Mouse (Mus musculus) T-cell, adult 2 months (primary cell): Measurements from ENCODE around the gene Inf2.

Experiments
- DNase-seq: peaks from one replicate; pipeline ENCODE4 v3.0.0; 2022; ENCODE audit warnings: low spot score

Inf2 gene

DNA sequence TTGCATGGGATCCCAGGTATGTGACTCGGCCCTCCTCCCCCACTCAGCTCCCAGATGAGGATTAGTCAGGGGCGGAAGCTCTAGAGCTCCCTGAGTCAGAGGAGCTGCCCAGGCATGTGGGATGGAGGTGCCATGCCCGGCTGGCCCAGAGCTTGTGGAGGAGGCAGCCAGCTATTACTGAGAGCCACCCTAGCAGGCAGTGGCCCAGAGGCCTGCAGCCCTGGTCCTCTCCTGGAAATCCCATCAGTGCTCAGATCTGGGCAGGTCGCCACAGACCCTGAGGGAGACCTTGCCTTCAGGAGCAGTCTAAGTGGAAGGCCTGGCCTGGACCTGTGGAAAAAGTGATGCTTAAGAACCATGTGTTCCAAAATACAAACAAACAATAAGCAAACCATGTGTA, 7.0 kb downstream of the Inf2 start:
- no peak for DNase-seq

DNA sequence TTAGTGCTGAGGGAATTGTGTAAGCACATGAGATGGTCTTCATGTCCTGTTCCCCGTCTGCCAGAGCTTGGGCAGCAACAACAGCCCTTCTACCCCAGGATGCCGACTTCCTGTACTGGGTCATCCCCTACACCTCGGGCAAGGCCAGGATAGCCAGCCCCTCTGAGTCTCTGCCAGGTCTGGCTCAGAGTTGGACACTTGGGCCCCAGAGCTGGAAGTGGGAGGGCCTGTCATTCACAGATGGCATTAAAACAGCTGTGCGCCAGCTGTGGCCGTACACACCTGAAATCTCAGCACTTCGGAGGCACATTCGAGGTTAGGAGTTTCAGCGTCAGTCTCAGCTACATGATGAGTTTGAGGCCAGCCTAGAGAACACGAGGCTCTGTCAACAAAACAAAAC, 7.9 kb downstream of the Inf2 start:
- no peak for DNase-seq

DNA sequence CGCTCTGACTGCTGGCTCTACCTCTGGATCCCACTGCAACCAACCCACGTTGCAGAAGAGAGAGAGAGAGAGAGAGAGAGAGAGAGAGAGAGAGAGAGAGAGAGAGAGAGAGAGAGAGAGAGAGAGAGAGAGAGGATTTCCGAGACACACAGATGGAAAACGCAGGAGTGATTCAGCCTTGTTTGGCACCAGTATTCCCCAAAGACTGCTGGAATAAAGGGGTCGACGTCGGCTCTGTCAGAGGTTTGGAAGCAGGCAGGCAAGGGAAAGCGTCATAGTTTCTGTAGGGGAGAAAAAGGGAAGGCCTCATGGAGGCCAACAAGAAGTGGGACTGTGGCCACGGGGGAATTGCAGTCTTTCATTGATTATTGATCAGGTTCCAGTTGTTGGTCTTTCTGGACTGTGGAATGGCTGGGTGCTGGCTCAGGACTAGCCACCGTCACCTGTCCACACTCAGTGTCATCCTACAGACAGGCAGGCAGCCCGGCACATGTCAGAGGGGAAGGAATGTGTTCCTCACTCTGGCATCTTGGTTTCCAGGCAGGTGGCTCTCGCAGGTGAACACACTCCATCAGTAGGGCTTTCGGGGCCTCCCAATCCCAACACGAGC, 8.4 kb downstream of the Inf2 start:
- no peak for DNase-seq

DNA sequence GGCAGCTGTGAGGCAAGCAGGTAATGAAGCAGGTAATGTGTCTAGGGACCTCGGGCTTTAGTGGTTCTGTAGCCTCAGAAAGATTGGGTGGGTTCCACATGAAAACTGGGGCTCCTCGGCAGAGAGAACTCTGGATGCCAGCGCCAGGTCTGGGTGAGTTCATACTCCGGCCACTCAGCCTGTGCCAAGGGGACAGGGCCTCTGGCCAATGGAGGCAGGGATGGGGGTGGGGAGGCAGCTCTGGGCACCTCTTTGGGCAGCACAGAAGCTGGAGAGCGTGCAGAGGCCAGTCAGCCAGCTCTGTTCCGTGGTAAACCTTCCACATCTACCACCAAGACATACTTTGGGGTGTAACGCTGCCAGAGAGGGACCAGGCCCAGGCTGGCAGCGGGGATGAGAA, 9.0 kb downstream of the Inf2 start:
- no peak for DNase-seq

DNA sequence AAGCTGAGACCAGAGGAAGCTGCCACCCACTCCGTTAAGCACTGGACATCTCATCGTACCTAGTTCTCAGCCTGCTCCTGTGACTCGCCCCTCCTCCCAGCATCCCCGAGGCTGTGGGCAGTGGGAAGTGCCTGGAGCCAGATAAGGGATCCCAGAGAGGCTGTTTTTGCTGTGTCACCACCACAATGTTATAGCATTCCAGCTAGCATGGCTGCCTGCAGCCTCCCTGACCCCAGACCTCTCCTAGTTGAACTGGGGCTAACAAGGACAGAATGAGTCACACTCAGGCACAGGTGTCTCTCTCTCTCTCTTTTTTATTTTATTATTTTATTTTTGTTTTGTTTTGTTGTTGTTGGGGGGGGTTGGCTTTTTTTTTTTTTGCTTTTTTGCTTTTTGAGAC, 10.6 kb downstream of the Inf2 start:
- no peak for DNase-seq

DNA sequence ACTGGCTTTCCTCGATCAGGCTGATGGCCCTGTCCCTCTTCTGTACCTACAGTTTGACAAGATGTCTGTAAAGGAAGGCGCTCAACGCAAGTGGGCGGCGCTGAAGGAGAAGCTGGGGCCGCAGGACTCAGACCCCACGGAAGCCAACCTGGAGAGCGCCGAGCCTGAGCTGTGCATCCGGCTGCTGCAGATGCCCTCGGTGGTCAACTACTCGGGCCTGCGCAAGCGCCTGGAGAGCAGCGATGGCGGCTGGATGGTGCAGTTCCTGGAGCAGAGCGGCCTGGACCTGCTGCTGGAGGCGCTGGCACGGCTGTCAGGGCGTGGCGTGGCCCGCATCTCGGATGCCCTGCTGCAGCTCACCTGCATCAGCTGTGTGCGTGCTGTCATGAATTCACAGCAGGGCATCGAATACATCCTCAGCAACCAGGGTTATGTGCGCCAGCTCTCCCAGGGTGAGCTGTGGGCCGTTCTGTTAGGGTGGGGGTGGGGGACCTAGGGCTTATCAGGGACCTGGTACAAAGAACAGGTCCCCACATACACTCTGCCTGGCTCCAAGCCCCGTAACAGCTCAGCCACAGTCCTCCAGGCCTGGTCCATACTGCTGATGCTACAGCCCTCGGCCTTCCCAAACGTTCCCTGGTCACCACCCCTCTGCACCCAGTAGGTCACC, 11.5 kb downstream of the Inf2 start:
- no peak for DNase-seq

DNA sequence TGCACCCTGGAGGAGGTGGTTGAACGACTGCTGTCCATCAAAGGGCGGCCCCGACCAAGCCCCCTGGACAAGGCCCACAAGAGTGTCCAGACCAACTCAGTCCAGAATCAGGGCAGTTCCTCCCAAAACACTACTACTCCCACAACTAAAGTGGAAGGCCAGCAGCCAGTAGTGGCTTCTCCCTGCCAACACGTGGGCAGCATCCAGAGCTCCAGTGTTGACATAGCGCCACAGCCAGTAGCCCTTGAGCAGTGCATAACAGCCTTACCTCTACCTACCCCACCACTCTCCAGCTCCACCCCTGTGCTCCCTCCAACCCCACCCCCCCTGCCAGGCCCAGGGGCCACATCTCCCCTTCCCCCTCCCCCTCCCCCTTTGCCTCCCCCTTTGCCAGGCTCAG, 15.4 kb downstream of the Inf2 start:
- DNase-seq, result no peak

DNA sequence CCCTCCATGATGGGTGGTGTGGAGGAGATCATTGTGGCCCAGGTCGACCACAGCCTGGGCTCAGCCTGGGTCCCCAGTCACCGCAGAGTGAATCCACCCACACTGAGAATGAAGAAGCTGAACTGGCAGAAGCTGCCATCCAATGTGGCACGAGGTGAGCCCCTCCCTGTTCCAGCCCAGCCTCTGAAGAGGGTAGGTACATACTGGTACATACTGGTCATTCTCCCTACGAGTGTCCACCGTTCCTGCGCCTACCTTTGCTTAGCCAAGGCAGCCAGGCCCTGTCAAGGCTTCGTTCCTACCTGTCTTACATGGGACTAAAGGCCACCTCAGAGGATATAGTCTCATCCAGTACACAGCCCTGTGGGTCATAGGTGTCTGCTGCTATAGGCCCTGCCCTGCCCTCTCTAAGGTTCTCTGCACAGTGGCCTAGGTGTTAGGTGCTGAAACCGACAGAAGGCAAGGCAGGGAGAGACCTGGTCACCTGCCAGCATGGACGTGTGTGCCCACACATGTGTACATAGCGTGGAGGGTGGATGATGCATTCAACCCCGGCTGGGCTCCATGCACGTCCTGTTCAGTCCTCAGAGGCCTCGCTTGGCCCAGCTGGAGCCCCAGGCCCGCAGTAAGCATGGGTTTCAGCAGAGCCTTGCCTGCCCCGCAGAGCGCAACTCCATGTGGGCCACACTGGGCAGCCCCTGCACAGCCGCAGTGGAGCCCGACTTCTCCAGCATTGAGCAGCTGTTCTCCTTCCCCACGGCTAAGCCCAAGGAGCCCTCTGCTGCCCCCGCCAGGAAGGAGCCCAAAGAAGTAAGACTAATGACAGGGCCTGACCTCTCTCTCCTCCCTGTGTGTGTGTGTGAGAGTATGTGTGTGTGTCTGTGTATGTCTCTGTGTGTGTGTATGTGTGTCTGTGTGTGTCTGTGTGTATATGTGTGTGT, 16.4 kb downstream of the Inf2 start:
- no peak for DNase-seq

DNA sequence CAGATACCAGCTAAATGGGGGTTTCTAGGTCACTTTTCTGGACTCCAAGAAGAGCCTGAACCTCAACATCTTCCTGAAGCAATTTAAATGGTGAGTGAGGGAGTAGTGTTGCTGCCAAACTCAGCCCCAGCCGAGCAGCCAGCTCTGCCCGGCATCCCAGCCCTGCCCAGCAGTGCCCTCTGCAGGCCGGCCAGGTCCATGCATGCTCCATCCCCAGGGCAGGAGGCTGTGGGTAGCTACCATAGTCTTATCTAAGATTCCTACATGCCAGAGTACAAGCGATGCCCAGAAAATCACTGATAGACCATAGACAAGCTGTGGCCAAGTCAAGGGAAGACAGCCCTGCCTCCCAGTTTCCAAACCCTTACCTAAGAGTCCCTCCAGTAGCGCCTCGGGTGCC, 17.2 kb downstream of the Inf2 start:
- DNase-seq, result peak; percentile 73

DNA sequence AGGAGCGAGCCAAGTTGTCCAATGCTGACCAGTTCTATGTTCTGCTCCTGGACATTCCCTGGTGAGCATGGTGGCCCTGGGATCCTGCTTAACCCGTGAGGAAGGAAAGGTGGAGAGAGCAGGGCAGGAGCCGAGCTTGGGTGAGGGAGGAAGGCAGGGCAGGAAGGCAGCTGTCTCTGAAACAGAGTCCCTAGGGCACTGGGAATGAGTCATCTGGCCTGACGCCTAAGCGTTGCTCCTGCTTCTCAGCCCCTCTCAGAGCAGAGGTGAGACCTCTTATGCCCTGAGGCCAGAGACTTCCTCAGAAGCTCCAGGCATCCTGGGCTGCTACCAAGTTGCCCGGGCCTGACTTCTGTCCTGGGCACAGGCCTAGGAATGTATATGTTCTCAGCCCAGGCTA, 18.4 kb downstream of the Inf2 start:
- DNase-seq, result no peak

DNA sequence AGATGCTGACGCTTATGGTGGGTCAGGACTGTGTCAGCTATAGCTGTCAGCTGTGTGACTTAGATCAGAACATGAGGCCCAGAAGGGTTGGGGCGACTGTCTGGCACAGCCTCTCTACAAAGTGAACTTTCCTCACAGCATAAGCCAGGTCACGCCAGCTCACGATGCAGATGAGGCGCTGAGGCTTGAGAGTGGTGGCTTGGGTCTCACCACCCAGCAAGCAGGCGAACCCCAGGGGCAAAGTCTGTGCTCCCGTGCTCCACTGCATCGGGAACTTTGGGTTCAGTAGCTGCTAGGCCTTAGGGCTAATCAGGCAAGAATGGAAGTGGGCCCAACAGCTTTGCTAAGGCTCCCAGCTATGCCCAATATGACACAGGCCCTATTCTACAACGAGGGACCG, 20.4 kb downstream of the Inf2 start:
- DNase-seq, result no peak

DNA sequence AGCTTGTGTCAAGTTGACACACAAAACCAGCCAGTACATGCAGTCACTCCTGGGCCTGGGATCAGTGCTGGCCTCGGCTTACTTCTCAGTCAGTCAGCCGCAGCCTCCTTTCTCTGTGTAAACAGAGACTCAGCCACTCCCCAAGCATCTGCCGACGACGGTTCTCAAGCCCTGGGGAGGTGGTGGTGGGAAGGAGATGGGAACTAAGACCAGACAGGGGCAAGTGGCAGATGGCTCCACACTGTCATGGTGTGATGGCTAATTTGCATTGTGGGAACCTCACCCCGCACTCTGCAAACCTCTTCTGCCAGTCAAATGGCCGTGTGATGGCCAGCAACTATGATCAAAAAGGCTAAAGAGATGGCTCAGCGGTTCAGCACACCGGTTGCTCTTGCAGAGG, 28.1 kb downstream of the Inf2 start:
- DNase-seq, result no peak

DNA sequence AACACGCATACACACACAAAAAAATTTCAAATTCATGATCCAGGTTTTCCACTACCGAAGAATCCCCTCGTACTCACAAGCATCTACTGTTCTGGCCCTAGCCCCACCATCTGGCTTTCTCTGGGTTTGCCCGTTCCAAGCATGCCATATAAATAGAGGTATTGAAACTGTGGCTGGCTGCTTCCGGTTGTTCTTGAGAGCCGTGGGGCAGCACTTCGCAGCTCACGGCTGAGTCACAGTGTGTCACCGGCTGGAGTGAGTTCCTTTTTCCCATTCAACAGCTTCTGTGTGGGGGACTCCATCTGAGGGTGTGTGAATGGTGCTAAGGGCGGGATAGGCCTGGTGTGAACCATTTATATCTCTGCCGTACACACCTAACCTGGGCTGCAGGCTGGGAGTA, 28.6 kb downstream of the Inf2 start:
- DNase-seq, result no peak

DNA sequence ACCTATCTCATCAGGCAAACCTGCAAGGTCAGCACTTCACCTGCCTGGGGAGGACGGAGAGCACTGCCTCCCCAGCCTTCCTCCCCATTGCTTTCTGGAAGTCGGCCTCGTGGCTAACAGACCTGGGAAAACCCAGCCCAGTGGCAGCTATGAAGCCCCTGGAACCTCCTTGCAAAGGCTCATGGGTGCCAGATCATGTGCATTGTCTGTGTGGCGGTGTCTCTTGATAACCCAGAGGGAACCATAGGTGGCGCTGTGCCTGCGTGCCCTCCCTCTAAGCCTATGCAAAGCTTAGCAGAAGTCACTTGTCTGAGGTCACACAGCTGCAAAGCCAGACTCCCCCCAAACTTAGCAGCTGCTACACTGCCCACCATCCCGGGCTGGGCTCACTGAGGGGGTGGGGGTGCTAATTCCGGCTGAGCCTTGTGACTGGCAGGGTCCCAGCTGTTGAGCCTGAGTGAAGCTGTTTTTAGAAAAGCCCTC, 29.4 kb downstream of the Inf2 start:
- DNase-seq, result peak; percentile 74

DNA sequence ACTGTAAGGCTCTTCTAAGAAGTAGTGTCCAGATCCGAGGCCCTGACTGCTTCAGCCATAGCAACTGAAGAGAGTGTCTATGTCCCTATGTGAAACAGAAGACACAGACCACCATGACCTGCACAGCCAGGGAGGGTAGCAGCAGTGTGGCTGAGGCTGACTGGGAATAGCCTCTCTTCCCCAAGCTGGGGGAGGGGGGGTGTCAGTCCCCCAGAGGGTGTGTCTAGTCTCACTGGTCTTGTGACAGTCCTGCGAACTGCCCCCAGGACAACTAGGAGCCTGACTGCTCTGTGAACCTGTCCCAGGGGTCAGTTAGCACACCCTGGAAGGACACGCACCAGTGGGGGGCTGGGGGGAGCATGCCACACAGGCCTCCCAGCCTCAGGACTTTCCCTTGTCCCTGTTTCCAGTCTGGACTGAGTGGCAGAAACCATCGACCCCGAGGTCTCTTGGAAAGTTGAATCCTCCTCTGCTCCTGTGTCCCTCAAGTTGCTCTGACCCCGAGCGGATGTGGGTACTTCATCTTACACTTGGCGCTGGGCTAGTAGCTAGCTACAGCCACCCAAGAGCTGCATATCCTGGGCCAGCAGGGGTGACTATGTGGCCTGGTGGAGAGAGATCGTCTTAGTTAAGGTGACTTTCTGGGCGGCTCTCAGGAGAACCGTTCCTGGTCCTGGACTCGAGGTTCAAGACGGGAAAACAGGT, 30.5 kb downstream of the Inf2 start:
- peak; percentile 41 for DNase-seq

DNA sequence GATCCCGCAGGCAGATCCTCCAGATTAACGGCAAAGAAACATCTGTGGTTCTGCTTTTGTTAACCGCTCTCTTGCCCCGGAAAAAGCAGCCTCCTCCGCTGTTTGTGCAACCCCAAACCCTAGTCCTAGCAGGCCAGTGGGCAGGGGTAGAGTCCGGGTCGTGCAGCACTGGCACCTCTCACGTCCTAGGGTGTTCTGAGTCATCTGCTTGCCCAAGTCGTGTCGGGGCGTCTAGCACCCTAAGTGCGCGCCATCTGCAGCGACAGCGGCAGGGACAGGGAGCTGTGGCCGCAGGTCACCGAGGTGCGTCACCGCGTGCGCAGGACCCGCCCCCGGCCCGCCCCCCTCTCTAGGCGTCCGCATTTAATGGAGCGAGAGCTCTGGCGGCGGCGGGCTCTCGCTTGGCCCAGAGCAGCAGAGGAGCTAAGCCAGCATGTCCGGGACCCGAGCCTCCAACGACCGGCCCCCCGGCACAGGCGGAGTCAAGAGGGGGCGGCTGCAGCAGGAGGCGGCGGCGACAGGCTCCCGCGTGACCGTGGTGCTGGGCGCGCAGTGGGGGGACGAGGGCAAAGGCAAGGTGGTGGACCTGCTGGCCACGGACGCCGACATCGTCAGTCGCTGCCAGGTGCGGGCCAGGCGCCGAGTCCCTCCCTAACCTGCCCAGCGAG, 31.2 kb downstream of the Inf2 start, which contains the start of gene Adssl1:
TSS of gene Adssl1 (plus strand) at position 360 of the 668 bp plus-strand sequence.
- DNase-seq, result peak; percentile 37

DNA sequence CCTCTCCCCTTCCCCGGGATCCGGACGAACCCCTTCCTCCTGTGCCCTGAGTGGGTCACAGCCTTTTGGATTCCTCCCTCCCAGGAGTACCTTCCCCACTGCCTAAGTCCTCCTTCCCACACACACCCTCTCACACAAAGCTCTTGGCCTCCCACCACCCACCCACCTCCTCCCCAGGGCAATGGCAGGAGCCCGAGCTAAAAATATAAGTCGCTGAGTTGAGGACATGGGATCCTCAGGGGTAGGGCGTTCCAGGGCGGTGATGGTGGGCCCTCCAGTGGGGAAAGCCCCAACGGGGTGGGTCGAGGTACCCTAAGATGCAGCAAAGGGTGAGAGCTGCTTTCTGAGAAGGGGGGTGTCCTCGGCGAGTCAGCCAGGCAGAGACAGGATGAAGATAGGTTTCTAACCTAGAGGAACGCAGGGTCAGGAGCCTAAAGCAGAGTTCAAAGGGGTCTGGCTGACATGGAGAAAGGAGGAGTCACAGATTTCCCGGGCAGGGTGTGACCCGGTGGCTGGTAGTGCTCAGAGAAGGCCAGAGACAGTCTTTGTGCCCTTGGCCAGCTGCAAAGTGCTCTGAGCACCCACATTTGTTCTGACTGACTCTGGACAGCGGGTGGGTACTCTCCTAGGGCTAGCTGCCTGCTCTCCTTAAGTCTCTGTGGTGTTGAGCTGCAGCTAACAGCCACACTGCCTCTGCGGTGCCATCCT, 31.9 kb downstream of the Inf2 start:
- no peak for DNase-seq

DNA sequence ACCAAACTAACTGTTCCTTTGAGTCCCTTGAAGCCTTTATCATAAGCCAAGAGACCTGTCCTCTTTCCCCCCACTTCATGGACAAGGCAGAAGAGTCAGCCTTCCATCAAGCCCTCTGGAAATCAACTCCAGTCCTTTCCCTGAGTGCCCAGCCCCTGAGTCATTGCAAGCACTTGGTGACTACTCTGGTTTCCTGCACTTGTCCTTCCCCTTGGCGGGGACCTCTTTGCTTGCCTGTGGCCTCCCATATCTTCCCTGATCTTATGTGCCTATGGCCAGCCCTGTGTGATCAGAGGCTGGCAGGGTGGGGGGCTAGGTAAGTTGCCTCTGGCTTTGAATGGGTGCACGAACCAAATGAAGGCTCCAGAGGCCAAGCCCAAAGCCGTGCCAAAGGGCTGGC, 33.3 kb downstream of the Inf2 start:
- no peak for DNase-seq

DNA sequence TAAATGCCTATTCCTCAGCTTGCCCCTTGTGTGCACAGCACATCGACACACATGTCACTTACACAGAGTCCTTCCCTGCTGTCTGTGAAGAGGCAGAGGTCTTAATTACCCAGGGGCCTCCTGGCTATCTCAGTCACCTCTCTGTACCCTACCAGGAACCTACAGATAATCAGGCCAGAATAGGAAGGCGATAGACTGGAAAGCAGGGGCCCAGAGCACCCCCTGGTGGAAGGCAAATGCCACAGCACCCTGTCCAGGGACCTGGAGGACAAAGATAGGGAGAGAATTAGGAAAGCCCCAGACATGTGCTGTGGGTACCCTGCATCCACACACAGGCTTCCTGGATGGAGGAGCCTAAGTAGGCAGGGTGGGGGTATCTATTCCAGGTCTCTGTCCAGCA, 35.2 kb downstream of the Inf2 start:
- DNase-seq, result peak; percentile 50

DNA sequence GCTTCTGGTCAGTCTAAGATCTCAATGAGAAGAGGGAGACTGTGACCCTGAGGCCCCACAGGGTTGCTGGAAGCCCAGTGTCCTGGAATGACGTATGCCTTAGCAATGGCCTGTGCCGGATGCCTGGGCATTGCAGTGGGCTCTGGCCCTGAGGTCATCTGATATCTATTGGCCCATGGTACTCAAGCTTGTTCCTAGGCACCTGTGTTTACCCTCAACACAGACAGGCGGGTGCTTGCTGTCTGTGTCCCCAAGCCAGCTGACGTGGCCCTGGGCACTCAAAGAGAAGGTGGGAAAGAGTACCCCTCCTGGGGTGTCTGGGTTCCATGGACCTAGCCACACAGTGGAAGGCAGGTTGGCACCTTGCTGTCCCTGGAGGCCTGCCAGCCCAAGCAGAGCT, 37.1 kb downstream of the Inf2 start:
- no peak for DNase-seq

DNA sequence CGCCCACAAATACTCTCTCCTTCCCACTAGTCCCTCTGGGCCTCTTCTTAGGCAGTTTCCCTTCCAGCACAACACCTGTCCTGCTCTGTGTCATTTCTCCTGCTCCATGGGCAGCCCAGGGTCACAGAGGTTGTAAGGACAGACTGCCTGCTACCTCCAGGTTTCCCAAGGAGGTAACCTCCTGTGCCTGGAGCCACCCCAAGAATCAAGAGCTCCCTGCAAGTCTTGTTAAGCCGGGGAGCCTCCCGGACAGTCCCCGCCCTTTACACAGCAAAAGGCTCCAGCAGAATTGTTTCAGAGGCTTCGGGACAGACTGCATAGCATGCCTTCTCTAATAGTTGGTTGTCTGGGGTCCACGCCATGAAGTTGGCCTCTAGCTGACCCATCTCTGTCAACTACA, 37.9 kb downstream of the Inf2 start:
- no peak for DNase-seq
